Mouse (Mus musculus): ENCODE measurements at regions not wholly inside any gene's neighbourhood (a gene's known extent, or its start where the extent isn't known, plus 50 kb on each side); places are given as distances from the start of the nearest gene placed in this dataset.

- DNase-seq = peak; percentile 39
Observed at GRCm38 (mm10) chr17:22673891-22674622, 73.3 kb downstream of the Vmn2r112 start.
